Mouse (Mus musculus) granulocyte monocyte progenitor cell, adult 5-6 weeks (primary cell): ENCODE results near the gene Ciz1. TPM values are rescaled to one million over a fixed set of nuclear protein-coding genes. Genes with fewer than 3 reads are reported as not detected.

ENCODE experiments used
- ATAC-seq: replicated peaks from 2 replicates; pipeline ENCODE4 v1.8.0; 2016; ENCODE audit warnings: mild to moderate bottlenecking, moderate TSS enrichment, inconsistent platforms; ENCODE audit not compliant: poor library complexity, severe bottlenecking
- total RNA-seq, 2 experiments: library from RNA; stranded (forward) in 1 of 2; stranded (reverse) in 1 of 2; fragments of 200-712, 200-1000 nt in 1 of 2; fragments of >200 nt in 1 of 2; fragmentation: Nextera tagmentation in 1 of 2; gene quantifications; 2 replicates each; pipeline ENCODE4 v1.2.3; 2014 to 2017

Ciz1 gene
- total RNA-seq, 2 experiments from 2014 or later = 50.8 to 92.0 TPM

- ATAC-seq = no peak
These were observed 32.2 kb upstream of the Ciz1 start for GRCm38 (mm10) chr2:32319586-32320580.

- ATAC-seq = no peak
These were observed 31.4 kb upstream of the Ciz1 start for GRCm38 (mm10) chr2:32320721-32321120.

GRCm38 (mm10) chr2:32321591-32322298 lies 30.4 kb upstream of the Ciz1 start:
- no peak for ATAC-seq

- ATAC-seq = no peak
These were observed 29.1 kb upstream of the Ciz1 start for GRCm38 (mm10) chr2:32322754-32323741.

- ATAC-seq = no peak
These were observed 27.8 kb upstream of the Ciz1 start for GRCm38 (mm10) chr2:32324322-32324721.

- ATAC-seq = no peak
These were observed 26.8 kb upstream of the Ciz1 start for GRCm38 (mm10) chr2:32325342-32325741.

GRCm38 (mm10) chr2:32327200-32327599 lies 24.9 kb upstream of the Ciz1 start:
- no peak for ATAC-seq

GRCm38 (mm10) chr2:32328911-32329460 lies 23.1 kb upstream of the Ciz1 start:
- no peak for ATAC-seq

- ATAC-seq = no peak
These were observed 22.6 kb upstream of the Ciz1 start for GRCm38 (mm10) chr2:32329531-32329930.

GRCm38 (mm10) chr2:32332159-32332558 lies 20.0 kb upstream of the Ciz1 start:
- ATAC-seq = no peak

GRCm38 (mm10) chr2:32335888-32336287 lies 16.2 kb upstream of the Ciz1 start:
- ATAC-seq = 0 out of 2 replicates have a peak, but pooled peaks have one; percentile 22

- no peak for ATAC-seq
These were observed 12.1 kb upstream of the Ciz1 start for GRCm38 (mm10) chr2:32339912-32340642.

- ATAC-seq = no peak
These were observed 11.1 kb upstream of the Ciz1 start for GRCm38 (mm10) chr2:32340836-32341633.

- ATAC-seq = no peak
These were observed 10.5 kb upstream of the Ciz1 start for GRCm38 (mm10) chr2:32341634-32341939.

GRCm38 (mm10) chr2:32342039-32342438 lies 10.1 kb upstream of the Ciz1 start:
- no peak for ATAC-seq

- ATAC-seq = no peak
These were observed 9.4 kb upstream of the Ciz1 start for GRCm38 (mm10) chr2:32342539-32343350.

GRCm38 (mm10) chr2:32343351-32343671 lies 8.8 kb upstream of the Ciz1 start:
- ATAC-seq = no peak

- ATAC-seq = no peak
These were observed 8.1 kb upstream of the Ciz1 start for GRCm38 (mm10) chr2:32344056-32344455.
